Mouse (Mus musculus) forebrain, postnatal 0 days (tissue): ENCODE data around the gene Nudt1. TPM values are rescaled to one million over a fixed set of nuclear protein-coding genes. Genes with fewer than 3 reads are reported as not detected.
A peak's percentile ranks its signal among the peaks of the same experiment; 100 is the strongest.

Experiments
- ATAC-seq: fragments of 200-750 bp; cut with Nextera tagmentation; 2 replicates; pipeline ENCODE4 v1.8.0; 2017; ENCODE audit warnings: mild to moderate bottlenecking, moderate library complexity
- DNase-seq: peaks from one replicate; pipeline ENCODE4 v3.0.0-alpha.2; 2015
- H3K27ac ChIP-seq: fragments of 300-500 bp; sonication (generic); 2 replicates; pipeline ENCODE4 v1.5.1; 2014; ENCODE audit warnings: low read depth, mild to moderate bottlenecking, antibody characterized with exemption, low read length, moderate library complexity, mixed read lengths
- H3K27me3 ChIP-seq: fragments of 300-500 bp; sonication (generic); 2 replicates; pipeline ENCODE4 v1.6.1; 2014; ENCODE audit warnings: mild to moderate bottlenecking, low read length, mixed read lengths; ENCODE audit not compliant: insufficient read depth
- H3K36me3 ChIP-seq: fragments of 300-500 bp; sonication (generic); 2 replicates; pipeline ENCODE4 v1.6.1; 2014; ENCODE audit warnings: mild to moderate bottlenecking, moderate library complexity; ENCODE audit not compliant: insufficient read depth
- H3K4me1 ChIP-seq: fragments of 300-500 bp; sonication (generic); 2 replicates; pipeline ENCODE4 v1.6.1; 2014; ENCODE audit warnings: antibody characterized with exemption; ENCODE audit not compliant: insufficient read depth
- H3K4me2 ChIP-seq: fragments of 300-500 bp; sonication (generic); 2 replicates; pipeline ENCODE4 v1.6.1; 2014; ENCODE audit warnings: low read depth, mild to moderate bottlenecking, moderate library complexity
- H3K4me3 ChIP-seq: fragments of 300-500 bp; sonication (generic); 2 replicates; pipeline ENCODE4 v1.5.1; 2014; ENCODE audit warnings: low read depth, low read length, mixed read lengths
- H3K9ac ChIP-seq: fragments of 300-500 bp; sonication (generic); 2 replicates; pipeline ENCODE4 v1.6.1; 2014; ENCODE audit warnings: mild to moderate bottlenecking
- H3K9me3 ChIP-seq: fragments of 300-500 bp; sonication (generic); 2 replicates; pipeline ENCODE4 v1.6.1; 2016; ENCODE audit warnings: low read length
- CTCF ChIP-seq: sonication (generic); IDR thresholded peaks from 2 replicates; pipeline ENCODE4 v1.5.1; 2016; ENCODE audit warnings: antibody characterized with exemption, control low read depth, low read depth
- WGBS: fragments of 180-500 bp; shearing (Covaris S2); extraction: QIAGEN DNeasy Blood & Tissue Kit; methylation state at CpG from one replicate; pipeline ENCODE4 v1.1.7; 2014; 5-methylcytosine and 5-hydroxymethylcytosine counted together
- polyA plus RNA-seq: library from polyadenylated mRNA; unstranded; fragments of >200 nt; fragmentation: Nextera tagmentation; extraction: Ambion mirVana; gene quantifications from 2 replicates; pipeline ENCODE4 v1.2.1, GENCODE M21; 2015
- total RNA-seq: library from RNA; depleted of rRNA; stranded (reverse); fragments of >200 nt; gene quantifications from 2 replicates; pipeline ENCODE4 v1.2.3, GENCODE M21; 2014

Nudt1 gene
- total and polyA plus RNA-seq, 2 experiments from 2014 or later: 5.6 to 14.7 TPM

DNA sequence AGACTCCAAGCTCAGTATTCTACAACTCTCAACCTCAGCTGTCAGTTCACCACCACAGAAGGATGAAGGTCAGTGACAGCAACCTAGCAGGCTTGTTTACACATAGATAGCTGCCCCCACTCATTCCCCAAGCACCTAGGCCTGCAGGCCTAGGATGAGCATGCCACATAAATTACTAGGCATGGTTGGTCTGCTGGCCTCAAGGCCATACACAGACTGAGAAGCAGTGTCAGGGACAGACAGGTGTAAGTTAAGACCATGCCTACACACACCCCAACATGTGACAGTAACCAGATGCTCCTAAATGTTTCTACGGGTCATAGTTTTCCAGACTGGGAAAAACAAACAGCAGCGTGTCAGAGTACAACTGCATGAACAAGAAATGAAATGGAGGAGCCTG lies 48.0 kb downstream of the Nudt1 start:
- Histone ChIP-seq H3K27me3 (no peaks in the 10 kb centered on the region), H3K9ac (no peak overlapping the region), H3K9me3 (no peaks in the 10 kb centered on the region), H3K4me2 (no peak overlapping the region), H3K27ac (no peak overlapping the region), H3K4me3 (no peak overlapping the region), H3K4me1 (no peaks in the 10 kb centered on the region), H3K36me3 (no peaks in the 10 kb centered on the region)
- WGBS: 94% methylated on average over 2 of the region's 2 CpGs
- ATAC-seq (no peak), DNase-seq (no peak)
- no peak for TF ChIP-seq CTCF

DNA sequence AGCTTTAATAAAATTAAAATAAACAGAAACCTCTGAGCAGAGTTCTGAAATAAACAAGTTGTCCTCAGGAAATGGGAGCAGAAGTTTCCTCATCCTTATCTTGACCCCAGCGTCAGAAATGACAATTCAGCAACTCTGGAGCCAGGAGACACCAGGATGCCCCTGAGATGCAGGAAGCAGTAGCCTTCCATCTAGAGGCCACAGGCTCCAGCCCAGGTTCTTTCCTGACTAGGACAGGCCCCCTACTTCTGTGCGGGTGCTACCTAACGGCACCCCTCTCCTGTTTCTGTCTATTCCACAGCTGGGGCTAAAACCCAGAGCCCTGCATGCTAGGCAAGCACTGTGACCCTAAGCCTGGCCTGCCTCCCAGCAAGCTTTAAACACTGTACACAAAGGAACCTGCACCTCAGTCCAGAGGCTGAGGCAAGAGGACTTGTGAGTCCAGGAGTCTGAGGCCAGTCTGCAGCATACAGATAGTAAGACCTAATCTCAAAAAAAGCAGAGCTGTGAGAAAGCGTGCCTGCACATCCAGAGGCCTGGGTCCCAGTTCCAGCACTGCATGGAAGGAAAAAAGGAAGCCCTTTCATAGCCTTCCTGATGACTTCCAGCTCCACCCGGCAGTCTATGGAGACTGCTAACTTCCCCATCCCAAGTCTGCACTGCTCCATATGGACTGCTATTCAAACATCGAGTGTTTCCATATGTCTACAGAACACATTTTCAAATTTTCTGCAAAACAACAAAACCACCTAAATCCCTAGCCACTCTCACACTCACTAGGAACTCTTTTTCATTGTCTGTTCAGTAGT lies 49.2 kb downstream of the Nudt1 start:
- Histone ChIP-seq H3K4me1 (no peaks in the 10 kb centered on the region), H3K36me3 (no peaks in the 10 kb centered on the region), H3K27me3 (no peaks in the 10 kb centered on the region), H3K9ac (no peak overlapping the region), H3K27ac (no peak overlapping the region), H3K9me3 (no peaks in the 10 kb centered on the region), H3K4me3 (no peak overlapping the region), H3K4me2 (no peak overlapping the region)
- ATAC-seq (no peak), DNase-seq (peak; percentile 7)
- TF ChIP-seq CTCF: no peak
- 73% methylated on average over 6 of the region's 6 CpGs for WGBS

GRCm38 (mm10) chr5:140371671-140372070 lies 50.2 kb downstream of the Nudt1 start:
- peak; percentile 86 for DNase-seq
- no peaks in the 10 kb centered on the region for H3K9me3 ChIP-seq

DNA sequence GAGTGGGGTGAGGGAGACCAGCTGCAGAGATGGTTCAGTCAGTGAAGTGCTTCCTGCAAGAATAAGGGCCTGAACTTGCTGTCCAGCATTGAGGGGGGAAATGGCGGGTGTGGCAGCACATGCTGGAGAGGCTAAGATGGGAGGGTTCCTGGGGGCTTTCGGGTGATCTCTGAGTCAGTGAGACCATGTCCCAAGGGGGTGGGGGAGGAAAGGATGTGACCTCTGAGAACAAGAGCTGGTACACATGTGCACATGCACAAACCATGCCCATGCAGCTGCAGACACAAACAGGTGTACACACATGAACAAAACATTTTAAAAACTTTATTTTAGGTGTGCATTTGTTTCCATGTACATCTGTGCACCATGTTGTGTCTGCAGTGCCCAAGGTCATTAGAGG lies 52.3 kb downstream of the Nudt1 start:
- WGBS: 83% methylated on average over 2 of the region's 2 CpGs
- no peaks in the 10 kb centered on the region for H3K9me3 ChIP-seq
- H3K9ac ChIP-seq: no peak overlapping the region
- no peak overlapping the region for H3K4me3 ChIP-seq
- TF ChIP-seq CTCF: no peak
- H3K4me1 ChIP-seq: no peaks in the 10 kb centered on the region
- no peak overlapping the region for H3K27ac ChIP-seq
- H3K36me3 ChIP-seq: no peaks in the 10 kb centered on the region
- H3K27me3 ChIP-seq: no peaks in the 10 kb centered on the region
- DNase-seq (no peak), ATAC-seq (no peak)
- no peak overlapping the region for H3K4me2 ChIP-seq

More at GRCm38 (mm10) chr5:140371671-140372070, 50.2 kb downstream of the Nudt1 start:
- no peaks in the 10 kb centered on the region for H3K36me3 ChIP-seq
- no peak overlapping the region for H3K27ac ChIP-seq
- H3K4me1 ChIP-seq: no peaks in the 10 kb centered on the region
- no peak overlapping the region for H3K9ac ChIP-seq
- TF ChIP-seq CTCF: no peak
- WGBS: 62% methylated on average over 3 of the region's 3 CpGs
- ATAC-seq: peak; percentile 91
- H3K27me3 ChIP-seq: no peaks in the 10 kb centered on the region
- no peak overlapping the region for H3K4me3 ChIP-seq
- no peak overlapping the region for H3K4me2 ChIP-seq

GRCm38 (mm10) chr5:140374226-140374625 lies 52.8 kb downstream of the Nudt1 start:
- ATAC-seq: peak; percentile 46
- Histone ChIP-seq H3K36me3 (no peaks in the 10 kb centered on the region), H3K27me3 (no peaks in the 10 kb centered on the region), H3K4me3 (no peak overlapping the region), H3K27ac (peak overlapping the region; percentile 40; the same call in 1 of the 2 replicates), H3K4me2 (no peak overlapping the region), H3K9me3 (no peaks in the 10 kb centered on the region), H3K4me1 (no peaks in the 10 kb centered on the region), H3K9ac (no peak overlapping the region)
- whole genome bisulfite sequencing: 20% methylated on average over 3 of the region's 3 CpGs
- DNase-seq: peak; percentile 63
- TF ChIP-seq CTCF: no peak

- WGBS: 81% methylated on average over 4 of the region's 4 CpGs
- no peaks in the 10 kb centered on the region for H3K9me3 ChIP-seq
- no peak overlapping the region for H3K27ac ChIP-seq
- H3K27me3 ChIP-seq: no peaks in the 10 kb centered on the region
- no peak overlapping the region for H3K4me2 ChIP-seq
- no peaks in the 10 kb centered on the region for H3K4me1 ChIP-seq
- no peak for DNase-seq
- no peak for TF ChIP-seq CTCF
- no peaks in the 10 kb centered on the region for H3K36me3 ChIP-seq
- no peak overlapping the region for H3K4me3 ChIP-seq
- no peak for ATAC-seq
- no peak overlapping the region for H3K9ac ChIP-seq
Observed at GRCm38 (mm10) chr5:140375249-140375829, 53.9 kb downstream of the Nudt1 start.

DNA sequence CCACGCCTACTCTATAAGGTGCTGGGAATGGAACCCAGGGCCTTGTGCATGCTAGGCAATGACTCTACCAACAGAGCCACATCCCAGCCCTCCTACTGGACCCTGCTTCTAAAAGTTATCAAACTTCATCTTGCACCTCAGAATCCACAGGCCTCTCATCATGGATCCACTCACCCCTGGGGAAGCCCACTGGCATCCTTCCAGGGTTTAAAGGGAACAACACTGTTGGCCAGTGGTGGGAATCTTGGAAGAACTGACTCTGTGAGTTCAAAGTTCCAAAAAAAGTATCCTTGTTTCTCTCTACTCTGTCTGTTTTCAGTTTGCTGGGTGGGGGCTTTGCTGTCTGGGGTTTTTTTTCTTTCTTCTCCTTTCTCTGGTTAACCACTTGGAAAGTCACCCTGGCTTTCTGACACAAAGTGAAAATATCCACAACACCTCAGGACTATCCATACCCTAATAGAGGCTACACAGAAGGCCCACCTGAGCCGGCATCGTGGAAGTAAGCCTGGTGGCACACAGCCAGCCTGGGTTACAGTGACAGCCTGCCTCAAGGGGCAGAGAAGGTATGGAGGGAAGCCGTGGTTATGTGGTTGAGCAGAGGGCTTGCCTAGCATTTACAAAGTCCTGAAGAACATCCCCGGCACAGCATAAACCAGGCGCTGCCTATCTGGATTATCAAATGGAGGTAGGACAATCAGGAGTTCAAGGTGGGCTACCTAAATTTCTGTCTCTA lies 56.8 kb downstream of the Nudt1 start:
- H3K27ac ChIP-seq: no peak overlapping the region
- H3K9me3 ChIP-seq: no peaks in the 10 kb centered on the region
- 84% methylated on average over 6 of the region's 6 CpGs for WGBS
- H3K9ac ChIP-seq: no peak overlapping the region
- DNase-seq: no peak
- no peak for TF ChIP-seq CTCF
- H3K27me3 ChIP-seq: no peaks in the 10 kb centered on the region
- no peak overlapping the region for H3K4me2 ChIP-seq
- H3K4me3 ChIP-seq: no peak overlapping the region
- no peaks in the 10 kb centered on the region for H3K36me3 ChIP-seq
- H3K4me1 ChIP-seq: no peaks in the 10 kb centered on the region
- ATAC-seq: no peak
